Comparison of ENCODE assay signal across 8 mouse cellular contexts in the genomic region with DNA sequence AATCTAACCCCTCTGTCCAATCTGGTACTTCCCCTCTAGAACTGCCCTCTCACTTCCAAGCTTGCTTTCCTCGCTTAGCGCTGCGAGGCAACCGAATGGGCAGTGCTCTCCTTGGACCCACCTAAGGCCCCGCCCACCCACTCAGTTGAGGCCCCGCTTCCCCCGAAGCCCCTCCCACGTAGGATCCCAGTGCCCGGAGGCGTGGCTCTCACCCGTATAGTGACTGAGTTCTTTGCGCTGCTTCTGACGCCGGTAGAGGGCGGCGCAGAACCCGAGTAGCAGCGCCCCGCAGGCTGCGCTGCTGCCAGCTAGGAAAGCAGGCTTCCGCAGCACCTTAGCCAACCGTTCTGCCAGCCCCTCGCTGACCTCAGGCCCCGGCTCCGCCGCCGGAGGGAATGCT. TPM values are rescaled to one million over a fixed set of nuclear protein-coding genes. Genes with fewer than 3 reads are reported as not detected.
A peak's percentile ranks its signal among the peaks of the same experiment; 100 is the strongest.
DNase-seq lines count a peak whose midpoint lies in the region; ATAC-seq and TF ChIP-seq lines count a peak whose summit lies in the region.

No protein-coding gene starts in this region.

- ATAC-seq in forebrain, postnatal 0 days: peak; percentile 93
- peak; percentile 96 for ATAC-seq in lung, postnatal 0 days

- no peak overlapping the region for H3K27ac ChIP-seq in MEL (ENCODE audit: control insufficient read depth, low read depth, low read length)
- H3K27ac ChIP-seq in forebrain, postnatal 0 days (ENCODE audit: low read depth, low read length): no peak overlapping the region
- no peak overlapping the region for H3K27ac ChIP-seq in hindbrain, embryonic 10.5 days
- H3K27ac ChIP-seq in lung, postnatal 0 days (ENCODE audit: low read length): no peak overlapping the region

- no peaks in the 10 kb centered on the region; a peak in 1 of 4 replicates for H3K36me3 ChIP-seq in MEL (ENCODE audit: control insufficient read depth in 1 of 2, insufficient read depth in 2 of 2, low read length in 2 of 2)
- H3K36me3 ChIP-seq in forebrain, postnatal 0 days (ENCODE audit: insufficient read depth): no peaks in the 10 kb centered on the region
- H3K36me3 ChIP-seq in hindbrain, embryonic 10.5 days: no peaks in the 10 kb centered on the region
- H3K36me3 ChIP-seq in lung, postnatal 0 days (ENCODE audit: insufficient read depth, low read length): no peaks in the 10 kb centered on the region

- TF ChIP-seq RAD21 in MEL (IDR thresholded peaks at IDR 0.05; ENCODE audit: low read depth, low read length): peak; percentile 40

- DNase-seq in MEL (ENCODE audit: low read depth, low spot score): peak; percentile 92
- DNase-seq in cerebellum, adult 11-12 months: peak; percentile 57
- peak; percentile 84 for DNase-seq in forebrain, postnatal 0 days
- DNase-seq in hindbrain, embryonic 10.5 days (ENCODE audit: low spot score): peak; percentile 90
- peak; percentile 74 for DNase-seq in layer of hippocampus, adult 9-11 months
- peak; percentile 97 for DNase-seq in lung, postnatal 0 days (ENCODE audit: low spot score)
- DNase-seq in ovary, postnatal 36 days (ENCODE audit: low spot score): peak; percentile 86
- DNase-seq in thymus, postnatal 14 days: peak; percentile 88

- H3K4me2 ChIP-seq in forebrain, postnatal 0 days (ENCODE audit: low read depth): peak overlapping the region; percentile 45
- H3K4me2 ChIP-seq in lung, postnatal 0 days (replicated peaks; ENCODE audit: low read depth, low read length): peak overlapping the region; percentile 57

- peaks cover 0 to 5% of the 10 kb centered on the region in 2 experiments; a peak in 1 of 4 replicates for H3K4me1 ChIP-seq in MEL (ENCODE audit: control insufficient read depth in 1 of 2, insufficient read depth in 2 of 2, low read length in 2 of 2)
- no peaks in the 10 kb centered on the region for H3K4me1 ChIP-seq in forebrain, postnatal 0 days (ENCODE audit: insufficient read depth)
- peaks cover 12% of the 10 kb centered on the region for H3K4me1 ChIP-seq in hindbrain, embryonic 10.5 days (replicated peaks)
- no peaks in the 10 kb centered on the region for H3K4me1 ChIP-seq in lung, postnatal 0 days (ENCODE audit: insufficient read depth, low read depth, low read length)

- H3K27me3 ChIP-seq in MEL (ENCODE audit: control insufficient read depth in 1 of 2, insufficient read depth in 2 of 2, low read length in 2 of 2): peaks cover 4 to 9% of the 10 kb centered on the region in 2 experiments
- H3K27me3 ChIP-seq in forebrain, postnatal 0 days (ENCODE audit: insufficient read depth, low read length): no peaks in the 10 kb centered on the region
- peaks cover 73% of the 10 kb centered on the region for H3K27me3 ChIP-seq in hindbrain, embryonic 10.5 days (ENCODE audit: insufficient read depth, poor library complexity, severe bottlenecking)
- H3K27me3 ChIP-seq in lung, postnatal 0 days (replicated peaks; ENCODE audit: insufficient read depth, low read length): no peaks in the 10 kb centered on the region

- WGBS in forebrain, postnatal 0 days: under 1% methylated on average over 27 of the region's 27 CpGs
- WGBS in hindbrain, embryonic 10.5 days: under 1% methylated on average over 27 of the region's 27 CpGs
- WGBS in lung, postnatal 0 days: 1% methylated on average over 27 of the region's 27 CpGs

- no peaks in the 10 kb centered on the region for H3K9me3 ChIP-seq in MEL (replicated peaks; ENCODE audit: insufficient read depth, low read length)
- H3K9me3 ChIP-seq in forebrain, postnatal 0 days (ENCODE audit: low read length): no peaks in the 10 kb centered on the region
- no peaks in the 10 kb centered on the region for H3K9me3 ChIP-seq in hindbrain, embryonic 10.5 days
- H3K9me3 ChIP-seq in lung, postnatal 0 days (ENCODE audit: low read length): no peaks in the 10 kb centered on the region

- peak in 2 of 3 experiments; percentile 74; a peak in 5 of 6 replicates for TF ChIP-seq CTCF in MEL (IDR thresholded peaks at IDR 0.05 in 2 of 3, conservative IDR thresholded peaks at IDR 0.05 in 1 of 3; ENCODE audit: control insufficient read depth in 1 of 3, insufficient read depth in 1 of 3, low read depth in 2 of 3, low read length in 3 of 3, poor library complexity in 1 of 3, severe bottlenecking in 1 of 3)
- peak; percentile 74 for TF ChIP-seq CTCF in forebrain, postnatal 0 days (IDR thresholded peaks at IDR 0.05; ENCODE audit: low read depth)
- peak; percentile 77 for TF ChIP-seq CTCF in lung, postnatal 0 days (IDR thresholded peaks at IDR 0.05)

- H3K4me3 ChIP-seq in MEL (ENCODE audit: control insufficient read depth in 1 of 2, insufficient read depth in 1 of 2, low read depth in 2 of 2, low read length in 2 of 2): peak overlapping the region; percentile 55 to 77
- peak overlapping the region; percentile 20 for H3K4me3 ChIP-seq in forebrain, postnatal 0 days (ENCODE audit: low read depth, low read length)
- H3K4me3 ChIP-seq in hindbrain, embryonic 10.5 days: peak overlapping the region; percentile 43
- H3K4me3 ChIP-seq in lung, postnatal 0 days (ENCODE audit: low read depth, low read length): peak overlapping the region; percentile 19; the same call in 1 of the 2 replicates

- peak overlapping the region; percentile 71 for H3K9ac ChIP-seq in MEL (ENCODE audit: control insufficient read depth, low read depth, low read length, poor library complexity, severe bottlenecking)
- H3K9ac ChIP-seq in forebrain, postnatal 0 days: peak overlapping the region; percentile 19; the same call in 1 of the 2 replicates
- H3K9ac ChIP-seq in lung, postnatal 0 days (replicated peaks; ENCODE audit: low read depth): no peak overlapping the region

- TF ChIP-seq POLR2A in MEL (IDR thresholded peaks at IDR 0.05; ENCODE audit: control insufficient read depth in 1 of 2, insufficient read depth in 1 of 2, low read depth in 1 of 2, low read length in 2 of 2, poor library complexity in 1 of 2): no peak

- no peaks in the 10 kb centered on the region for H3K79me2 ChIP-seq in MEL (ENCODE audit: control insufficient read depth, insufficient read depth, low read length, poor library complexity)

- TF ChIP-seq EP300 in MEL (IDR thresholded peaks at IDR 0.05; ENCODE audit: low read depth in 1 of 2, low read length in 2 of 2): no peak
- TF ChIP-seq EP300 in lung, postnatal 0 days (IDR thresholded peaks at IDR 0.05): no peak

TF ChIP-seq in MEL, 35 proteins besides CTCF, POLR2A, EP300 and RAD21:
- TF ChIP-seq TCF12 (IDR thresholded peaks at IDR 0.05; ENCODE audit: low read depth, low read length): 0 out of 2 replicates have a peak, but pooled peaks have one; percentile 16
- 0 out of 2 replicates have a peak, but pooled peaks have one; percentile 15 for TF ChIP-seq ELF1 (IDR thresholded peaks at IDR 0.05; ENCODE audit: low read depth, low read length)
- no peak for TF ChIP-seq BHLHE40 (IDR thresholded peaks at IDR 0.05; ENCODE audit: borderline replicate concordance, low read depth, low read length)
- peak; percentile 39; the same call in 1 of the 2 replicates for TF ChIP-seq NRF1 (IDR thresholded peaks at IDR 0.05; ENCODE audit: insufficient read depth, low read depth, low read length, poor library complexity, severe bottlenecking)
- no peak for TF ChIP-seq ETS1 (IDR thresholded peaks at IDR 0.05; ENCODE audit: low read depth, low read length)
- TF ChIP-seq MYB (IDR thresholded peaks at IDR 0.05; ENCODE audit: low read depth, low read length): no peak
- TF ChIP-seq ZNF384 (IDR thresholded peaks at IDR 0.05; ENCODE audit: low read depth, low read length): no peak
- TF ChIP-seq UBTF (IDR thresholded peaks at IDR 0.05; ENCODE audit: borderline replicate concordance, insufficient read depth, low read depth, low read length): 0 out of 2 replicates have a peak, but pooled peaks have one; percentile 47
- TF ChIP-seq E2F4 (IDR thresholded peaks at IDR 0.05; ENCODE audit: borderline replicate concordance, low read depth, low read length): no peak
- peak; percentile 54 for TF ChIP-seq SMC3 (IDR thresholded peaks at IDR 0.05; ENCODE audit: low read depth, low read length)
- no peak for TF ChIP-seq MAX (IDR thresholded peaks at IDR 0.05; ENCODE audit: low read length)
- peak; percentile 35 for TF ChIP-seq SIN3A (IDR thresholded peaks at IDR 0.05; ENCODE audit: low read length)

RNA-seq across cellular contexts. Expression of a gene that starts 12.4 kb away (rescaled TPM):
- not detected in 2 replicates for total RNA-seq in MEL (2012; rRNA removed)
- polyA plus RNA-seq in MEL (2012; ENCODE audit: insufficient read depth in 1 of 2, insufficient read length in 2 of 2, low read depth in 1 of 2, low replicate concordance in 2 of 2, missing spikeins in 1 of 2): not detected
- total RNA-seq in forebrain, postnatal 0 days (2014; rRNA removed): 1.2 and 1.9 TPM in 2 replicates
- 0.48 and 1.5 TPM in 2 replicates for polyA plus RNA-seq in forebrain, postnatal 0 days (2015; fragmentation: Nextera tagmentation; extraction: Ambion mirVana)
- polyA plus RNA-seq in hindbrain, embryonic 10.5 days (2016; fragmentation: Nextera tagmentation; extraction: Ambion mirVana): 29.1 and 148 TPM in 2 replicates
- polyA plus RNA-seq in lung, postnatal 0 days (2015; fragmentation: Nextera tagmentation; extraction: Ambion mirVana): 0.08 and 0.14 TPM in 2 replicates

RNA-seq across cellular contexts. Expression of a gene that starts 19.0 kb away (rescaled TPM):
- total RNA-seq in MEL (2012; rRNA removed): not detected in 2 replicates
- not detected for polyA plus RNA-seq in MEL (2012; ENCODE audit: insufficient read depth in 1 of 2, insufficient read length in 2 of 2, low read depth in 1 of 2, low replicate concordance in 2 of 2, missing spikeins in 1 of 2)
- total RNA-seq in forebrain, postnatal 0 days (2014; rRNA removed): 4.1 and 9.6 TPM in 2 replicates
- 3.1 and 3.3 TPM in 2 replicates for polyA plus RNA-seq in forebrain, postnatal 0 days (2015; fragmentation: Nextera tagmentation; extraction: Ambion mirVana)
- 6.6 and 7.7 TPM in 2 replicates for polyA plus RNA-seq in hindbrain, embryonic 10.5 days (2016; fragmentation: Nextera tagmentation; extraction: Ambion mirVana)
- polyA plus RNA-seq in lung, postnatal 0 days (2015; fragmentation: Nextera tagmentation; extraction: Ambion mirVana): 18.9 and 21.6 TPM in 2 replicates

RNA-seq across cellular contexts. Expression of a gene that starts 53.5 kb away (rescaled TPM):
- 0.04 TPM in 1 of 2 replicates, not detected in the other for total RNA-seq in MEL (2012; rRNA removed)
- under 1 TPM in 1 of 2 experiments, not detected in 1; 0.01 TPM for polyA plus RNA-seq in MEL (2012; ENCODE audit: insufficient read depth in 1 of 2, insufficient read length in 2 of 2, low read depth in 1 of 2, low replicate concordance in 2 of 2, missing spikeins in 1 of 2)
- total RNA-seq in forebrain, postnatal 0 days (2014; rRNA removed): 11.8 and 17.2 TPM in 2 replicates
- polyA plus RNA-seq in forebrain, postnatal 0 days (2015; fragmentation: Nextera tagmentation; extraction: Ambion mirVana): 27.8 and 39.8 TPM in 2 replicates
- polyA plus RNA-seq in hindbrain, embryonic 10.5 days (2016; fragmentation: Nextera tagmentation; extraction: Ambion mirVana): 0.51 TPM in 1 of 2 replicates, not detected in the other
- 0.81 and 1.2 TPM in 2 replicates for polyA plus RNA-seq in lung, postnatal 0 days (2015; fragmentation: Nextera tagmentation; extraction: Ambion mirVana)

Comparison
In these comparisons a context has a peak if more than half of its experiments do, and no peak if none do; other contexts are left out.
1. RNA of a gene that starts 12.4 kb away (polyA plus RNA-seq): 29.1 to 148 TPM in hindbrain, embryonic 10.5 days; 0.48 to 1.5 TPM in forebrain, postnatal 0 days, 0.08 to 0.14 TPM in lung, postnatal 0 days and not detected in MEL; every median in the first group is over 10 times any median in the second.
2. RNA of a gene that starts 53.5 kb away (polyA plus RNA-seq): 27.8 to 39.8 TPM in forebrain, postnatal 0 days; 0.81 to 1.2 TPM in lung, postnatal 0 days, 0.51 TPM in hindbrain, embryonic 10.5 days and 0.01 TPM in MEL; every median in the first group is over 10 times any median in the second.
3. Peak in every context shown above with its lines, with median percentiles within 50 percentile points of each other: DNase-seq, H3K4me3 ChIP-seq and CTCF ChIP-seq.